Mouse (Mus musculus): Measurements from ENCODE around the gene Il17rd.

- TF ChIP-seq POLR2A (IDR thresholded peaks at IDR 0.05; ENCODE audit: borderline replicate concordance, control insufficient read depth, low read depth, low read length) (no peak), CTCF (IDR thresholded peaks at IDR 0.05; ENCODE audit: control insufficient read depth, insufficient read depth, low read length) (no peak)
These were observed 79.8 kb downstream of the Il17rd start for GRCm38 (mm10) chr14:27118546-27118945.

All from bone marrow, adult 2 months (tissue).